Mouse (Mus musculus) left cerebral cortex, postnatal 4 days (tissue): ENCODE data around the gene Chaf1b. TPM values are rescaled to one million over a fixed set of nuclear protein-coding genes. Genes with fewer than 3 reads are reported as not detected.
A peak's percentile ranks its signal among the peaks of the same experiment; 100 is the strongest.

Source experiments
- DNase-seq: peaks from one replicate; pipeline ENCODE4 v3.0.0-alpha.2; 2022
- intact Hi-C: fragments of 180-260 bp; cut with DNase I; formaldehyde crosslinking; loops from one replicate; pipeline ENCODE4 v1.15.1; 2025
- total RNA-seq, 2 experiments: library from RNA; stranded (reverse); gene quantifications; 2 replicates each; pipeline ENCODE4 v1.2.3; 2021

Chaf1b gene
- total RNA-seq, result 1 to 10 TPM; 7.6 to 8.2 TPM

DNA sequence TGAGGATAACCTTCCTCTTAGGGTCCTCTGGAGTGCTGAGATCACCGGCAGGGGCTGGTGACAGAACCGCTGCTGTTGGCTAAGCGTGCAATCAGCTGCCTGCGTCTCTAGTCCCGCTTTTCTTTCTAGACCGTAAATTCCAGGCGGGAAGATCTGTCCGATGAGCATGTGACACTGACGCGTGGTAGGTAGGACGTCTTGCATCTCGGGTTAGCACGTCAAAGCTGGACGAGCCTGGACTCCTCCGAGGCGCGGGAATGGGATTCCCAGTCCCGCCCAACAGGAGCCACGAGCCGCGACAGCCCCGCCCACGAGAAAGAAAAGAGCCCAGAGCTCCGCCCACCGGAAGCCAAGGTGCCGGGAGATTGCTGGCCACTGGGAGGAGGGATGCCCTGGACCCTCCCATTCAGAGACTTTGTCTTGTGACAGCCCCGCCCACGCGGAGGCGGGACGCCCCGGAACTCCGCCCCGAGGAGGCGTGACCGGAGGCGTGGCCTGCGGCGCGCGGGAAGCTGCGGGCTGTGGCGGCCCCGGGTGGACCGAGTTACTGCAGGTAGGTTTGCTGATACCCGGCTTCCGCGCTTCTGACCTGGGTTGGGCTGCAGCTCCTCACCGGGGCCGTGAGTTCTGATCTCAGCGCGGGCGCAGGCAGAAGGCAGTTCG lies at the start of gene Chaf1b:
Gene Chaf1b (plus strand): TSS at position 479 of the 663 bp plus-strand sequence.
- peak; percentile 98 for DNase-seq
- intact Hi-C loops, result no loop called here

DNA sequence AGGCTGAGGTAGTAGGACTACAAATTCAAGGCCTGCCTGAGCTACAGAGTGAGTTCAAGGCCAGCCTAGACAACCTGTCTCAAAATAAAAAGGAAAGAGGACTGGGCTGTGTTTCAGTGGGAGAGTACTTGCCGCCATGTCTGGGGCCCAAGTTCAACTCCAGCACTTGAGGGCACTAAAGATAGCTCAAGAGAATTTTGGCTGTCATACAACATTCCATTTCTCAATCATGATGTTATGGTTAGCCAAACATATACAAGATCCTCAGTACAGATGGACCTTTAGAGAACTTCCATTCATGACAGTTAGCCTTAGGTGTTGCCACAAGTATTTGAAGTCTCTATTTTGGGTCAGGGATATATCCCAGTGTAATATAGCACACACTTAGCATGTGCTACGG lies 49.6 kb upstream of the Chaf1b start:
- intact Hi-C loops, result no loop called here
- DNase-seq, result no peak

DNA sequence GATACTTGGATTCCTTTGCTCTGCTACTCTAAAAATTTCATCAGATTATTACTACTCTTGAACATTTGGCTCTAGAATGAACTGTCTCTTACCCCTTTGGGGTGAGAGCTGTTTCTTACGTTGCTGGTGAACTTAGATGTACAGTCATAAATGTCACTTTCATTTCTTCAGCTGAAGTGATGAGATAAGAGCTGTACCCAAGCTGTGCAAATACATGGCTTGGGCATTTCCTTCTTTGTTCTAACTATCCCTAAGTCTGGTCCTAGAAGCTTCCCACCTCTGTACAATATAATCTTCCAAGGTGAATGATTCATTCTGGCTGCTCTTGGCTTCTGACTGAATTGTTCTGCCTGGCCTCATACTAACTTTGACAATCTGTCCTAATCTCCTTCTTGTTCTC lies 44.7 kb upstream of the Chaf1b start:
- intact Hi-C loops, result no loop called here
- DNase-seq, result no peak

DNA sequence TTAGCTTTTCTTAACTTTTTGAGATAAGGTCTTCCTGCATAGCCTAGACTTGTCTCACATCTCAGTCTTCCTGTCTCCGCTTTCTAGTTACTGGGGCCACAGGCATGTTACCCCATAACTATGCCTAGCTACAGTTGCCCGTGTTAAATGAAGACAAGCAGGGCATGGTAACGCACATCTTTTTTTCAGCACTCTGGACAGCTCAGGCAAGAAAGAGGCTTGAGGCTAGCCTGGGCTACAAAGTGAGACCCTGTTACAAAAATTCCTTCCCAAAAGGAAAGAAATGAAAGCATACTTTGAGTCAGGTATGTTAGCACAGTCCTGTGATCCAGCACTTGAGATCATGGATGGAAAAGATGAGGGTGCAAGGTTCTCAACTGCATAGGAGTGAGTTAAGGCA lies 33.2 kb upstream of the Chaf1b start:
- DNase-seq, result no peak
- intact Hi-C loops, result no loop called here

DNA sequence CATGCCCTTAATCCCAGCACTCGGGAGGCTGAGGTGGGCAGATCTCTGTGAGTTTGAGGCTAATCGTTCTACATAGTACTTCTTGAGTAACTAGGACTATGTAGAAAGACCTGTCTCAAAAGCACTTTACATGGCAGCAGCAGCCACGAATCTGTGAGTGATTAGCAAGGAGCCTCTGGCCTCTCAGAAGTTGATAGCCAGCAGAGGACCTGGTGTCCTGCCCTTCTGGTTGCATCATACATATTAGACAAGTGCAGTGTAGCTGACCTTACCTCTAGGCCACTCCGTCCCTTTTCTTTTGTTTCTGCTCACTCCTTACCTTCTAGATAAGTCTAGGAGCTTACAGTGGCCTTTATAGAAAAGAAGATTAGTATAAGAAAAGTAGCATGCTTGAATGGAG lies 23.7 kb upstream of the Chaf1b start:
- no peak for DNase-seq
- intact Hi-C loops, result no loop called here

DNA sequence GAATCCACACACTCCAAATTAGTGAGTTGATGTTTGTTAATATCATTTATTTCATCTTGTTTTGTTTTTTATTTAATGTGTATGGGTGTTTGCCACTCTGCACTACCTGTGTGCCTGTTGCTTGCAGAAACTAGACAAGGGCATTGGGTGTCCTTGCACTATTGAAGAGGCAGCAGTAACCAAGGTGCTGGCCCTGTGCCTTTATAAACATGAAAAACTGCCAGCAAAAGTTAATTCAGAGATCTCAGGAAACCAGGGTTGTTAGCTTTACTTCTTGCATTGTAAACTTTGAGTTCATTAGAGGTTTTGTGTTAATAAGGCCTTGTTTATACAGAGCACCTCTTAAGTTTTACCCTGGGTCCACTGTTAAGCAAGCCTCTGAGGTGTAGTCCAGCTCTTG lies 23.0 kb upstream of the Chaf1b start:
- no peak for DNase-seq
- intact Hi-C loops, result no loop called here

DNA sequence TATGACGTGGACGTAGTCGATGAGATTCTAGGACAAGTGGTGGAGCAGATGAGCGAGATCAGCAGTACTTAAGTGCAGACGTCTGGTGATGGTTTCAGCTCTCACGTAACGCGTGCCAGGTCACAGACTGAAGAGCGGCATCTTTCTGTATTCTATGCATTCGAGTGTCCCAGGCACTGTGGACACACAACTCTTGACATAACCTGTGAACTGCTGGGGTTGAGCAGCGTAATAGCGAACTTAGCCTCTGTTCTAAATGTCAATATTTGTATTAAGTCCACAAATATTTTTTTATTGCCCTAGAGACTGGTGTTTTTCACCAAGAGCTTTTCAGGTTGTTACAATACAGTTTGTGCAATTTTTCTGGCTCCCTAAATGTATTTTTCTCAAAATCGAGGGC lies 8.9 kb upstream of the Chaf1b start:
- DNase-seq, result no peak

DNA sequence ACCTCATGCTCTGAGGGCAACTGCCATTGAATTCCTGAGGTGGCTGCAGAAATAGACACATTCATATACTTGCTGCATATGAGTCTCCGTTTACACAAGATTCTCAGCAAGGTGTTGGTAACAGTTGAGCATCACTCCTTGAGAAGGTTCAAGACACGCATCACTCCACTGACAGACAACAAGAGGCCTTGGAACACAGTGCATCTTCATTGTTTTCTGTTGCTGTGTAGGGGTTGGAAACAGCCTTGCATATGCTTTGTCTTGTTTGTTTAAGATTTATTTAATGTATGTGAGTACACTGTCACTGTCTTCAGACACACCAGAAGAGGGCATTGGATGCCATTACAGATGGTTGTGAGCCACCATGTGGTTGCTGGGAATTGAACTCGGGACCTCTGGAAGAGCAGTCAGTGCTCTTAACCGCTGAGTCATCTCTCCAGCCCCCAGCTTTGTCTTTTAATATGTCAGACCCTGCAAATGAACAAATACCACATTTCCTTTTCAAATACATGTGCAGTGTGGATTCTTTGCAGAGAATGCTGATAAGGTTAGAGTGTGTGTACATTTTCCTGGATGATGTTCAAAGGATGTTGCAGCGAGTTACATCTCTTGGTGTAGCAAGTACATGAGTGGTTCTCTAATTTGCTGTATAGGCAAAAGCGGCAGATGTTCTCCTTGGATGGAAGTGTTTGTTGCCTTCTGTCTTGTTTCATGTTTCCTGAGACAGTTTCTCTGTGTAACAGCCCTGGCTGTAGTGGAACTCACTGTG lies 5.9 kb upstream of the Chaf1b start:
- no peak for DNase-seq
- intact Hi-C loops, result no loop called here

More for the DNA sequence above, 8.9 kb upstream of the Chaf1b start:
- intact Hi-C loops, result no loop called here

DNA sequence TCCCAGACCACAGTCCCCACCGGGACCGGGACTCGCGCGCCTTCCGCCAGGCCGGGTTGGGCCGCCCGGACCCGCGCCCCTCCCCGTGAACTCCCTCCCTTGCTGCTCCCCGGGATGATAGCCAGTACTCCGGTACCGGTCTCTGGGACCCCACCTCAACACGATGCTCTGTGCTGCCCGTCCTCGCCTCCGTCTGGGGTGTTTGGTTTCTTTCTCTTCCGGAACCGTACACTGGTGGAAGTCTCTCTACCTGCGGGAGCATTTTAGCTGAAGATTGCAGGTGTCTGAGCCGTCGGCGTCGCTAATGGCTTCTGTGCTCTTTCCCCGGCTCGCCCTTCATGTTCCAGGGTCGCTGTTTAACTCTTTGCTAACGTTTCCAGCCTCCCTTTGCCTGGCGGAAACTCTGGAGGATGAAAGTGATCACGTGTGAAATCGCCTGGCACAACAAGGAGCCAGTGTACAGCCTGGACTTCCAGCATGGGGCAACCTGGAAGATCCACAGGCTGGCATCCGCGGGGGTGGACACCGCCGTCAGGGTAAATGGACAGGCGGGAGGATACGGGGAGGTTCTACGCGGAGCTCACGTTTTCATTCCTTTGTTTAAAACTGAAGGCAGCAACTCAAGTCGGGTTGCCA lies 503 bp downstream of the Chaf1b start:
- intact Hi-C loops, result no loop called here
- peak; percentile 36 for DNase-seq

DNA sequence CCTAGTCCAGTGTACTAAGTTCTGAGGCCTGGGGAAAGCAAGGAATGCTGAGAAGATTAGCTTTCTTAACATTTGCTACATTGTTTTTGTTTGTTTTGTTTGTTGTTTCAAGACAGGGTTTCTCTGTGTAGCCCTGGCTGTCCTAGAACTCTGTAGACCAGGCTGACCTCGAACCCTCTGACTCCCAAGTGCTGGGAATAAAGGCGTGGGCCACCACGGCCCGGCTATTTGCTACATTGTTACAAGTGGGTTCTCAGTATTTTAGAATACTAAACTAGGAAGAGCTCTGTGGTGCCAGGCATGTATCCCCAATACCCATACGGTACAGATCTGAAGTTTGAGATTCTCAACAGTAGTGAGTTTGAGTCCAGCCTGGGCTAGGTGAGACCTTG lies 1.0 kb downstream of the Chaf1b start:
- no peak for DNase-seq
- intact Hi-C loops, result no loop called here

DNA sequence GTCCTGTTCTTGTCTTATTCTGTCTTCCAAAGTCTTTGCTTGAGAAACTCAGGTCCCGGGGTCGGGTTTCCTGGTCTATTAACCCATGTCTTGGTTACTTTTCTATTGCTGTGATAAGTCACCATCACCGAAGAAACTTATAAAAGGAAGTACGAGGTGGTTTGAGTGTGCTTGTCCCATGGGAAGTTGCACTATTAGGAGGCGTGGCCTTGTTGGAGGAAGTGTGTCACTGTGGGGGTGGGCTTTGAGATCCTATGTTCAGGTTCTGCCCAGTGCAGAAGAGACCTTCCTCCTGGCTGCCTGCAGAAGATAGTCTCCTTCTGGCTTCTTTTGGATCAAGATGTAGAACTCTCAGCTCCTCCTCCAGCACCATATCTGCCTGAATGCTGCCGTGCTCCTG lies 4.8 kb downstream of the Chaf1b start:
- no peak for DNase-seq
- intact Hi-C loops, result no loop called here

DNA sequence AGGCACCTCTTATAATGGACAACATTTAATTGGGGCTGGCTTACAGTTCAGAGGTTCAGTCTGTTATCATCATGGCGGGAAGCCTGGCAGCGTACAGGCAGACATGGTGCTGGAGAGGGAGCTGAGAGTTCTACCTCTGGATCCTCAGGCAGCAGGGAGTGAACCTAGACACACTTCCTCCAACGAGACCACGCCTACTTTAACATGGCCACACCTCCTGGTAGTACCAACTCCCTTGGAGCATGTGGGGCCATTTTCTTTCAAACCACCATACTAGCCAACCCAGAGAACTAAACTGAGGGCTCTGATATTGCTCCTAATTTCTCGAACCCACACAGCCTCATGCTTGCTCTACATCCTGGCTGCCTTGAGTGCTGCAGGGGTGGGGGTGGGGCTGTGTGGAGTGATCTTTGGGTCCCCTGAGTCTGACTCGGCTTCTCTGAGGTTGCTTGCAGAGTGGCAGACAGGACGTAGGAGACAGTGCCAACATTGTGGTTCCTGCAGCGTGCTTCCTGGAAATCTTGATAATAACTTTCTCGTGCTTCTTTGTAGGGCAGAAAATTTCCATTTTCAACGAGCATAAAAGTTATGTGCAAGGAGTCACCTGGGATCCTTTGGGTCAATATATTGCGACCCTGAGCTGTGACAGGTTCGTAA lies 7.4 kb downstream of the Chaf1b start:
- intact Hi-C loops, result no loop called here
- no peak for DNase-seq

DNA sequence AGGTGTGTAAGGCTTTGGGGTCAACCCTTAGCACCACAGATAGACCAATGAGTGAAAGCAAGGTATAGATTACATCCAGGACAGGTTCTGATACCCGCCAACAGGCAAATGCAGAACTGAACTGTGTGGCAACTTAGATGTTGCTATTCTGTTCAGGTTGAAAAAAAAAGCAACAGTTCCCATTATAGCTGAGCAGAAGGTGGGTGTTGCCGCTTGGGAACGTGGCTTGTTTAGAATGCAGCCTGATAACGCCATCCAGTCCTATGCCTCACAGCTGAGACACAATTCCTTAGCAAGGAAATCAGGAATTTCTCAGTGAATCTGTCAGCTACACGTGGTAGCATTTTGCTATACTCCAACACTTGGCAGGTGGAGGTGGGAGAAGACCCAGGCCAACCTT lies 9.6 kb downstream of the Chaf1b start:
- DNase-seq, result no peak
- intact Hi-C loops, result no loop called here

DNA sequence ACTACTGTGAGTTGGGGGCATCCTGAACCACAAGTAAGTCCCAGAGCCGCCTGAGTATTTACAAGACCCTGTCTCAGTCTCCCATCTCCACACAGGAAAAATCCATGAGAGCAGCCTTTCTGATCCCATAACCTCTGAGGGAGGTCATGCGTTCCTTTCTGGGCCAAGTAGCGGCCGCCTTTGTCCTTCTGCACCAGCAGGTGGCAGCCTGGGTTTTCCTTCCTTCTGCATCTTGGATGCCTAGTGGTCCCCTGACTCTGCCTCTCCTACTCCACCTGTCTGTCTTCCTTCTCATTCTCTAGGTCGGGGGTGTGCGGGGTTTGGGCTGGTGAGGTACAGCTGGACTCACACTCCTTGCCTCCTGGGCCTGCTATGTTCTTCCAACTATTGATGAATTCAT lies 19.3 kb downstream of the Chaf1b start:
- intact Hi-C loops, result no loop called here
- DNase-seq, result no peak

DNA sequence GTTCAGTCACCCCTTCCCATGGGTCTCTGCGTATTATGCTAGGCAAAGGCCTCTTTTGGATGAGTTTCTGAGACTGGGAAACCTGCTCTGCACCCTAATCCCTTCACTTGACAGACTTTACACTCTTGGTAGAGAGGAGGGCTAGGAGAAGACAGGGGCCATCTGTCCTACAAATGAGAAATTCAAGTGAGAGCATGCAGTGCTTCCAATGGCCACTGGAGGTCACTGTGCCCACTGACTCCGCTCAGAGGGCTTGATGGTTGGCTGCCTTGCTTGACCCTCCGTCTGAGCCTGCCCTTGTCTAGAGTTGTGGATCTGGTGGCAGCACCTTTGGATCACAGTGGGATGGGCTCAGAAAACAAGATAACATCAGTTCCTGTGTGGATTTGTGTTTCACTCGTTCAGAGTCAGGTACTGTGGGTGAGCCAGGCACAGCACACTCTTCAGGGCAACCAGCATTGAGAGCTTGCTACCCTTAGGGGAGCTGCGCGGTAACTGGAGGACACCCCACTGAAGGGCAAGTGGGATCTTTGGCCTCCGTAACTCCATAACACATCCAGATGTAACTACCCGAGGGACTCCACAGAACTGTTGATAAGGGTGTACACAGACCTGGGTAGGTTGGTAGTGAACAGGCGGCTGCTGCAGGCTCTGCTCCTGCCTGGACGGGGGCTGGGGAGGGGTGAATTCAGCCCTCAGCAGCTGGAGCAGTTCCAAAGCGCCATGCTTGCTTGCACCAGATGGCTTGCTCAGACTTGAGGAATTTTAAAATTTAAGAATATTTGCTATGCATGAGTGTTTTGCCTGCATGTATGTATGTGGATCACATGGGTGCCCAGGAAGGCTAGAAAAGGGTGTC lies 22.7 kb downstream of the Chaf1b start:
- intact Hi-C loops, result no loop called here
- peak; percentile 73 for DNase-seq

DNA sequence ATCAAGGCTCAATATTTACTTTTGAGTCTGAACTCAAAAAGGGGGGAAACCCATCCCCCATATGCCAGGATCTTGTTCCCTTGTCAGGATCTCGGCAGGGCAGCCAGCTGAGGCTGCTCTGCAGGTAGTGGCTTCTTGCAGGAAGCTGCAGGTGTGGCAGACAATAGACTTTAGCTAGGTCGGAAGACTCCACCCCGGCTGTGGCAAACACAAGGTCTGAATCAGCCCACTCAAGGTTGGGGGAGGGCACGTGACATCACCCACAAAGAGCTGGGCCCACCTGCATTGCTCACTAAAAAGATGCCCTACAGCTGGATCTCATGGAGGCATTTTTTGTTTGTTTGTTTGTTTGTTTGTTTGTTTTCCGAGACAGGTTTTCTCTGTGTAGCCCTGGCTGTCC lies 24.1 kb downstream of the Chaf1b start:
- DNase-seq, result no peak
- intact Hi-C loops, result no loop called here

DNA sequence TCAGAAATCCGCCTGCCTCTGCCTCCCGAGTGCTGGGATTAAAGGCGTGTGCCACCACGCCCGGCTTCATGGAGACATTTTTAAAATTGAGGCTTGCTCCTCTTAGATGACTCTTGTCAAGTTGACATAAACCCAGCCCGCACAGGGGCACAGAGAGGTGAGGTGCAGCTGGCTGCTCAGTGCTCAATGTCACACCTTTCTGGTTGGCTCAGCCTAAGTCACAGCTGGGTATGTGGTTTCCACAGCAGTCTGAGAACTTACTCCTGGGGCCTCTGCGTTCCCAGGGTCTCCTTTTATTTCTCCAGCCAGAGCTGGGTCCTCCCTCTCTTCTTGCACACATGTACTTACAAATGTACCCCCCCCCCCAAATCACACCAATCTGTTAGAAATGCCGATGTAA lies 24.5 kb downstream of the Chaf1b start:
- intact Hi-C loops, result no loop called here

DNA sequence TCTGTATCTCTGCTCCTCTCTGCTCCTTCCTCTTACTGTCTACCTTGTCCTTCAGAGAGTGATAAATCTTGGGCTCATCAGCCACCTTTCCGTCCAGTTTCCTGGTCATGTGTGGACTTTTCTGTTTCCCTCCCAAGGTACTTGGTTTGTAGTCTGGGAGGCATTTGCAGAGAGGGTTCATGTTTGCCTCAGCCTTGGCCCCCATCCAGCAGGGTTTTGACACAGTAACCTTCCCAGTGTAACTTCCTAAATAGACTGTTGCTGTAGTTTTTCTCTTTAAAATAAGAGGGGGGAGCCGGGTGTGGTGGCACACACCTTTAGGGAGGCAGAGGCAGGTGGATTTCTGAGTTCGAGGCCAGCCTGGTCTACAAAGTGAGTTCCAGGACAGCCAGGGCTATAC lies 26.2 kb downstream of the Chaf1b start:
- intact Hi-C loops, result no loop called here

More for the DNA sequence above, 24.5 kb downstream of the Chaf1b start:
- no peak for DNase-seq

DNA sequence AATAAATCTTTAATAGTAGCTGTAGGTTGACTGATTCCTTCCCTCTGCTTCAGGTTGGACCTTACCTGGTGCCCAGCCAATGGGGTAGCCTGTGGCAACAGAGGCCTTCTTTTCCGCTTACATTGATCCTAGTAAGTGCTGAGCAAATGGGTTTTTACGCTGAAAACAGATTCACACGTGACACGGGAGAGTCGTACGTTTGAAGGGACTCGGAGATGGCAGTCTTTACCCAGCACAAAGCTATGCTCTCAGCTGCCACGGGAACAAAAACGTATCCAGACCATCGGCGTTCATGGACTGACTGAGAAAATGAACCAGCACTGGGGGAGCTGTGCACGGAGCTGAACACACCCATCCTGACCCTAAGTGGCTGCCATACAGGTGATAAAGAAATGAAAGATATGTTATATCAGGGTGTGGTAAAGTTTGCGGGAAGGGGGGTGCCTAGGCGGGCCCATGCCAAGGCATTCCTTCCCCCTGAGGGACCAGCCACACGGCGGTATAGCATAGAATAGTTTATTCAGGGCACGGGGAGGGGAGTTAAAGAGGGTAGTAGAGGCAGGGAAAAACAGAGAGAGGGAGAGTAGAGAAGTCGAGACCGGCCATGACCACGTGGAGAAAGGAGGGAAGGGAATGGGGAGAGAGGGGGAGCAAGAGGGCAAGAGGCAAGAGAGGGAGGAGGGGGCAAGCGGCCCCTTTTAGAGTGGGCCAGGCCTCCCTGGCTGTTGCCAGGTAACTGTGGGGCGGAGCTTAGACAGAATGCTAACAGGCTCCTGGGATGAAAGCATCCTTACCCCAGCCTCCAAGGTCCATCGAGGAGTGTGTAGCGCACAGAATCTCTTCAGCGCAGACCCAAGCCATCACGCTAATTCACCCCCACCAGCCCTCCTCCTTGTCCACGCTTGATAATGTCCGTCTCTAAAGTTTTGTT lies 27.3 kb downstream of the Chaf1b start:
- intact Hi-C loops, result no loop called here
- no peak for DNase-seq

More for the DNA sequence above, 26.2 kb downstream of the Chaf1b start:
- DNase-seq, result no peak
